Comparison of ENCODE assay signal across 12 mouse cellular contexts in genomic region chr16:96711935-96712334, GRCm38 (mm10).
DNase-seq lines count a peak whose midpoint lies in the region; ATAC-seq lines count a peak whose summit lies in the region.
"Had no signal": no experiment of that assay in that cellular context is flagged by ENCODE, and none has a peak within 500 bp of the region (broad histone marks: within the 10 kb centered on the region; RNA-seq: fewer than 3 reads in every experiment).

No protein-coding gene starts in this region.

- H3K4me1 ChIP-seq in hindbrain, embryonic 11.5 days (replicated peaks; ENCODE audit: control insufficient read depth, insufficient read depth, low read length) = no peaks in the 10 kb centered on the region
- peaks cover 2% of the 10 kb centered on the region for H3K4me1 ChIP-seq in hindbrain, embryonic 13.5 days (replicated peaks)
- no peaks in the 10 kb centered on the region for H3K4me1 ChIP-seq in forebrain, embryonic 16.5 days (replicated peaks; ENCODE audit: control insufficient read depth, insufficient read depth, low read length)
- H3K4me1 ChIP-seq: embryonic facial prominence, embryonic 12.5 days had no signal

- no peak overlapping the region for H3K4me2 ChIP-seq in hindbrain, embryonic 11.5 days (replicated peaks; ENCODE audit: low read depth, low read length)
- H3K4me2 ChIP-seq in hindbrain, embryonic 13.5 days = no peak overlapping the region
- H3K4me2 ChIP-seq in forebrain, embryonic 16.5 days (ENCODE audit: low read length) = no peak overlapping the region
- H3K4me2 ChIP-seq: embryonic facial prominence, embryonic 12.5 days had no signal

- WGBS in hindbrain, embryonic 11.5 days = 57% methylated on average over 4 of the region's 4 CpGs
- 60% methylated on average over 4 of the region's 4 CpGs for WGBS in hindbrain, embryonic 13.5 days
- 59% methylated on average over 4 of the region's 4 CpGs for WGBS in forebrain, embryonic 16.5 days

- no peaks in the 10 kb centered on the region for H3K27me3 ChIP-seq in hindbrain, embryonic 11.5 days (ENCODE audit: control insufficient read depth, insufficient read depth, low read length)
- H3K27me3 ChIP-seq in hindbrain, embryonic 13.5 days = no peaks in the 10 kb centered on the region
- H3K27me3 ChIP-seq in forebrain, embryonic 16.5 days (replicated peaks; ENCODE audit: control insufficient read depth, insufficient read depth, low read length) = no peaks in the 10 kb centered on the region; the same call in 1 of the 2 replicates
- H3K27me3 ChIP-seq: embryonic facial prominence, embryonic 12.5 days had no signal

- H3K36me3 ChIP-seq in hindbrain, embryonic 11.5 days (ENCODE audit: control insufficient read depth, insufficient read depth, low read length) = no peaks in the 10 kb centered on the region
- peaks cover 32% of the 10 kb centered on the region for H3K36me3 ChIP-seq in hindbrain, embryonic 13.5 days
- H3K36me3 ChIP-seq in forebrain, embryonic 16.5 days (ENCODE audit: control insufficient read depth, insufficient read depth) = no peaks in the 10 kb centered on the region
- H3K36me3 ChIP-seq: embryonic facial prominence, embryonic 12.5 days had no signal

- H3K9ac ChIP-seq in hindbrain, embryonic 11.5 days (ENCODE audit: low read depth, low read length) = no peak overlapping the region
- H3K9ac ChIP-seq in hindbrain, embryonic 13.5 days = no peak overlapping the region
- H3K9ac ChIP-seq in forebrain, embryonic 16.5 days (replicated peaks; ENCODE audit: low read depth, low read length) = no peak overlapping the region
- H3K9ac ChIP-seq: embryonic facial prominence, embryonic 12.5 days had no signal

- no peaks in the 10 kb centered on the region for H3K9me3 ChIP-seq in hindbrain, embryonic 11.5 days (ENCODE audit: control insufficient read depth, low read length)
- no peaks in the 10 kb centered on the region for H3K9me3 ChIP-seq in hindbrain, embryonic 13.5 days
- H3K9me3 ChIP-seq in forebrain, embryonic 16.5 days (ENCODE audit: control insufficient read depth, low read length) = no peaks in the 10 kb centered on the region
- H3K9me3 ChIP-seq: embryonic facial prominence, embryonic 12.5 days had no signal

- DNase-seq in hindbrain, embryonic 11.5 days (ENCODE audit: low spot score) = peak; percentile 34
- peak; percentile 13 for DNase-seq in ES-CJ7 (ENCODE audit: low read depth, low spot score)
- DNase-seq in embryo, embryonic 11 days = peak; percentile 63
- DNase-seq in cerebellum, adult 8-10 months = no peak
- no peak for DNase-seq in testis, postnatal 14 days (ENCODE audit: low spot score)
- DNase-seq: adrenal gland, postnatal 25 days; lung, adult 2 months; right cerebral cortex, postnatal 4 days had no signal

- no peak overlapping the region for H3K27ac ChIP-seq in hindbrain, embryonic 11.5 days (ENCODE audit: low read depth, low read length)
- H3K27ac ChIP-seq in hindbrain, embryonic 13.5 days = no peak overlapping the region
- H3K27ac ChIP-seq in forebrain, embryonic 16.5 days (ENCODE audit: low read length) = no peak overlapping the region
- H3K27ac ChIP-seq: embryonic facial prominence, embryonic 12.5 days had no signal

- ATAC-seq in hindbrain, embryonic 11.5 days (ENCODE audit: low FRiP score) = no peak
- no peak for ATAC-seq in hindbrain, embryonic 13.5 days (ENCODE audit: low FRiP score)
- ATAC-seq in megakaryocyte-erythroid progenitor cell, adult 5-6 weeks (replicated peaks; ENCODE audit: low FRiP score, low TSS enrichment, poor library complexity, severe bottlenecking) = peak; percentile 51; the same call in 1 of the 2 replicates
- no peak for ATAC-seq in forebrain, embryonic 16.5 days

- H3K4me3 ChIP-seq in hindbrain, embryonic 11.5 days (ENCODE audit: low read depth, low read length) = no peak overlapping the region
- no peak overlapping the region for H3K4me3 ChIP-seq in hindbrain, embryonic 13.5 days
- no peak overlapping the region for H3K4me3 ChIP-seq in forebrain, embryonic 16.5 days (replicated peaks; ENCODE audit: low read length)
- H3K4me3 ChIP-seq: embryonic facial prominence, embryonic 12.5 days had no signal

Comparison
In these comparisons a context has a peak if more than half of its experiments do, and no peak if none do; other contexts are left out.
1. DNase-seq: peak in hindbrain, embryonic 11.5 days (single experiment), ES-CJ7 (single experiment) and embryo, embryonic 11 days (single experiment); none in cerebellum, adult 8-10 months (single experiment) and testis, postnatal 14 days (single experiment).